Mouse (Mus musculus): ENCODE results near the gene Ndufc1. TPM values are rescaled to one million over a fixed set of nuclear protein-coding genes. Genes with fewer than 3 reads are reported as not detected.
"Not testable (repeated sequence)": the region's sequence is repeated elsewhere in the genome, so short reads cannot be mapped to it uniquely, and the experiment has no call there.

The Ndufc1 gene
- polyA plus RNA-seq, 1 experiment from 2014 or later = 1,322 TPM

DNA sequence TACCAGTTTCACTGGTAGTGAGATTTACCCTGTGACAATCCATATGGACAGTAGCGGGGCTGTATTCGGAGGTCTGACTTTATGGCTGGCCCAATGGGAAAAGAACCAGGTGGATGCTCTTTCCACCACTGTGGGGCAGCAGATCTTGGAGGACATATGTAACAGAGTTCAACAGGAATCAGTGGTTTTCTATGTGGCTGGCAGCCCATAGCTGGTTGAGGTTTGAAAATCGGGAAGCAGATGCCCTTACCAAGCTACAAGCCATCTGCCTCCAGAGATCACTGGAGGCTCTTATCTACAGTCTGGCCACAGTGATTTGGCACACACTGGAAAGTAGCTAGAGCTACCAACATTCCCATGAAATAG, 43.3 kb downstream of the Ndufc1 start:
- peak overlapping the region; percentile 77 for H3K9ac ChIP-seq
- no peaks in the 10 kb centered on the region for H3K27me3 ChIP-seq (replicated peaks)
- WGBS = 5% methylated on average over 3 of the region's 3 CpGs
- peak overlapping the region; percentile 53; the same call in 1 of the 2 replicates for H3K27ac ChIP-seq (replicated peaks)
- H3K9me3 ChIP-seq = no peaks in the 10 kb centered on the region
- peak overlapping the region; percentile 56 for H3K4me3 ChIP-seq
- peak overlapping the region; percentile 76 for H3K4me2 ChIP-seq
- peaks cover 18% of the 10 kb centered on the region for H3K4me1 ChIP-seq
- no peak for ATAC-seq (ENCODE audit: extremely low read depth, insufficient number of reproducible peaks, low FRiP score, low TSS enrichment)
- H3K36me3 ChIP-seq = no peaks in the 10 kb centered on the region

DNA sequence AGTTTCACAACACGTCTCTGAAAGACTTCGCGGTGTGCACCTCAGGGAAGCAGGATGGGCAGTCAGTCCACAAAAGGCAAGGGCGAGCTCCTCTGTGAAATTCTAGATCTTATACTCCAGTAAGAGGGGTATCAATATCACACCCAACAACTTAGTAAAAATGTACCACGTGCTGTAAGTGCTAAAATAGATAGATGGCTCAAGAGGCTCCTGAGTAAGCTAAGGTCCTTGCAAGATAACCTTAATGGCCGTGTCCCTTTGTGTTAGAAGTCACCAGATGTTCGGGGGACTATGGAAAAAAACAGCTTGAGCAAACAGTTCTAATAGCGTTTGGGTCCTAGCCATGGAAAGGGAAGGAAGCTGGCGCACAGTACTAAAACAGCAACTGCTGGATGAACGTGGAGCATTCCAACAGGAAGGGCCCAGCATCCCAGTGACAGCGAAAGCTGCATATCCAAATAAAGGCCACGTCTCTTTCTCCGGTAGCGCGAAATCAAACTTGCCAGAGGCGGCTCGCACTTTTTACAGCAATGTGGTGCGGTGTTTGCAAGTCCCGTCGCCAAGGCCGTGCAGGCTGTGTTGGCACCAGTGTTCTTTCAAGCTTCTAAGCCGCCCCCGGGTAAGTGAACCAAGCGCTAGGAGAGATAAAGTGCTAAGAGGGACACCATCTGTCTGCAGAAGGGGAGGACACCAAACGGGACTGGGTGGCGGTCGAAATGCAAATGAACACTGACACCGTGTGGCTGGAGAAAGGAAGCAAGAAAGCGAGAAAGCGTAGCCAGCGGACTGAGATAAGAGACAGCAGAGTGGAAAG, 43.9 kb downstream of the Ndufc1 start:
- H3K27me3 ChIP-seq (replicated peaks) = no peaks in the 10 kb centered on the region
- peak overlapping the region; percentile 77 for H3K9ac ChIP-seq
- peak overlapping the region; percentile 56 for H3K4me3 ChIP-seq
- peak; percentile 56 for ATAC-seq (ENCODE audit: extremely low read depth, insufficient number of reproducible peaks, low FRiP score, low TSS enrichment)
- 5% methylated on average over 31 of the region's 31 CpGs for WGBS
- H3K4me1 ChIP-seq = peaks cover 18% of the 10 kb centered on the region
- peak overlapping the region; percentile 53 for H3K27ac ChIP-seq (replicated peaks)
- peak overlapping the region; percentile 76 for H3K4me2 ChIP-seq
- H3K36me3 ChIP-seq = no peaks in the 10 kb centered on the region
- H3K9me3 ChIP-seq = no peaks in the 10 kb centered on the region

DNA sequence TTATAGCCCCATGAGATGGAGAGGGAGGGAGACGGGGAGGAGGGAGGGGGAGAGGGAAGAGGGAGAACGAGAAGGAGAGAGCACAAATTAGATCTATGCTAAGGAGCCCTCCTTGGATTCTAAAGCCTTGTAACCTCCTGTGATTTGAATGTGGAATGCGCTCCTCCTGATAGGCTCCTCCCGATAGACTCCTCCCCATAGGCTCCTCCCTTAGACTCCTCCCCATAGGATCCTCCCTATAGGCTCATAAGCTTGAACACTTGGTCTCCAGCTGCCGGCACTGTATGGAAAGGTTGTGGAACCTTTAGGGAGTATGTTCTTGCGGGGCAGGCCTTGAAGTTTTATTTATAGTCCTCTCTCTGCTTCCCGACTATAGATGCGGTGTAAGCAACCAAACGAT, 47.7 kb downstream of the Ndufc1 start:
- no peak overlapping the region for H3K27ac ChIP-seq (replicated peaks)
- no peaks in the 10 kb centered on the region for H3K36me3 ChIP-seq
- H3K27me3 ChIP-seq (replicated peaks) = no peaks in the 10 kb centered on the region
- peak overlapping the region; percentile 29 for H3K4me2 ChIP-seq
- no peak overlapping the region for H3K4me3 ChIP-seq
- ATAC-seq (ENCODE audit: extremely low read depth, insufficient number of reproducible peaks, low FRiP score, low TSS enrichment) = no peak
- H3K9ac ChIP-seq = no peak overlapping the region
- 30% methylated on average over 9 of the region's 9 CpGs for WGBS
- no peaks in the 10 kb centered on the region for H3K9me3 ChIP-seq
- peaks cover 37% of the 10 kb centered on the region for H3K4me1 ChIP-seq

DNA sequence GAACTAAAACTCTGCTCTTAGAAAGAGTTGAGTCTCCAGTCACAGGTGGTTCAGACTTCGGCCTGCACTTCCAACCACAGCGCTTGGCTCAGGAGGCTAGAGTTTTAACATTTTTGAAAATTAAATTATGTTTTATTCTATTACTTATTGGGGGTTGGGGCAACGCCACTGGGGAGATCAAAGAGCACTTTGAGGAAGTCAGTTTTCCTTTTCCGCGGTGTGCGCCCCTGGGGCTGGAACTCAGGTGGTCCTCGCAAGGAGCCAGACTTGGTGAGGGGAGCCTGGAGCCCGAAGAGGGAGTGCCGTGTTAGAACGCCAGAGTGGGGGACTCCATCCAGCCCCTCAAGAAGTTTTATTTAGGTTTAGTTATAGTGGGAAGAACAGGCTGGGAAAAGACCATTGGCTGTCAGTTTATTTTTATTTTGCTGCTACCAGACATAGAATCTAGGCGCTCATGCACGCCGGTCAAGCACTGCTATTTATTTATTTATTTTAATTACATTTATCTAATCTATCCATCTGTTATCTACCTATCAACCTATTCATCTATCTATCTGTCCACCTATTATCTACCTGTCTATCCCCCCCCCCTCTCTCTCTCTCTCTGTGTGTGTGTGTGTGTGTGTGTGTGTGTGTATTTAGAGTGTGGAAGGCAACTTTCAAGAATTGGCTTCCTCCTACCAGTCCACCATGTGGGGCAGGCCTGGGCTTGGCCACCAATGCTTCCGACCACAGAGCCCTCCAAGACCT, 49.1 kb downstream of the Ndufc1 start:
- H3K36me3 ChIP-seq = no peaks in the 10 kb centered on the region
- H3K9me3 ChIP-seq = no peaks in the 10 kb centered on the region
- 30% methylated on average over 14 of the region's 14 CpGs for WGBS
- no peak overlapping the region for H3K9ac ChIP-seq
- H3K27me3 ChIP-seq (replicated peaks) = no peaks in the 10 kb centered on the region
- no peak for ATAC-seq (ENCODE audit: extremely low read depth, insufficient number of reproducible peaks, low FRiP score, low TSS enrichment)
- H3K4me2 ChIP-seq = peak overlapping the region; percentile 75
- H3K4me1 ChIP-seq = peaks cover 29% of the 10 kb centered on the region
- H3K27ac ChIP-seq (replicated peaks) = no peak overlapping the region
- H3K4me3 ChIP-seq = peak overlapping the region; percentile 63

DNA sequence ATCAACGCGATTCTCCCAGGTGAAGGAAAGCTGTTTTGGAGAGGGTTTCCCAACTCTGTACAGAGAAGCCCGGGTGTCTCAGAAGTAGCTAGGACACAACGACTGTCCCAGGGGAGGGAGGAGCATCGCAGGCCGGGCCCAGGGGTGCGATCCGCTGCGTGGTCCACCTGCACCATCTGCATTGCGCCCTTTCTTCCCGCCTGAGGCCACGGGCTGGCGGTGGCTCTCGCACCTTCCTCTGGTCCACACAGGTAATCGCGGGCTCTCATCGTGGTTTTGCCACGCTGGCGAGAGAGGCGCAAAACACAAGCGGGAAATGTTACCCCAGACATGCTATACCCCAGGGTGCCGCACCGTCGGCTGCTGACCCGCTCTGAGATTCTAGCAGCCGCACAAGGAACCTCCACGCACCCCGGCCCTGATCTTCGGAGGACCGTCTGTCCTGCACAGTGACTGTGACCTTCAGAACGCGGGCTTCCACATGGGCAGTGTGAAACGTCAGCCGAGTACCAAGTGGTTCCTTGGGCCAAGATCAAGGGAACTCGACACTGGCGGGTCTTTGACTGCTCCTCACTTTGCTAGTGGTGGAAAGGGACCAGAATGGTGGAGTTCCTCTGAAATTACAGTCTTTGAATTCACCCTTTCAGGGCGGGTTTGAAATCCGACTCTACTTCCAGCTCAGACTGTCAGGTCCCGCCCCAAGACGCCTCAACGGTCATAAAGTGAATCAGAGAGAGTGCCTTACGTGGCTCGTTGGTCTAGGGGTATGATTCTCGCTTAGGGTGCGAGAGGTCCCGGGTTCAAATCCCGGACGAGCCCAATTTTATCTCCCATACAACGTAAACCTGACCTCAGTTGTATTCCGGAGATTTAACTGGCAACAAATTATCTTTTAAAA, 49.9 kb downstream of the Ndufc1 start:
- Histone ChIP-seq H3K9ac (peak overlapping the region; percentile 86), H3K27ac (replicated peaks) (peak overlapping the region; percentile 51), H3K4me2 (peak overlapping the region; percentile 75), H3K4me3 (peak overlapping the region; percentile 63), H3K4me1 (peaks cover 24% of the 10 kb centered on the region), H3K27me3 (replicated peaks) (no peaks in the 10 kb centered on the region), H3K36me3 (no peaks in the 10 kb centered on the region), H3K9me3 (no peaks in the 10 kb centered on the region)
- peak; percentile 40 for ATAC-seq (ENCODE audit: extremely low read depth, insufficient number of reproducible peaks, low FRiP score, low TSS enrichment)
- WGBS = under 1% methylated on average over 50 of the region's 50 CpGs

DNA sequence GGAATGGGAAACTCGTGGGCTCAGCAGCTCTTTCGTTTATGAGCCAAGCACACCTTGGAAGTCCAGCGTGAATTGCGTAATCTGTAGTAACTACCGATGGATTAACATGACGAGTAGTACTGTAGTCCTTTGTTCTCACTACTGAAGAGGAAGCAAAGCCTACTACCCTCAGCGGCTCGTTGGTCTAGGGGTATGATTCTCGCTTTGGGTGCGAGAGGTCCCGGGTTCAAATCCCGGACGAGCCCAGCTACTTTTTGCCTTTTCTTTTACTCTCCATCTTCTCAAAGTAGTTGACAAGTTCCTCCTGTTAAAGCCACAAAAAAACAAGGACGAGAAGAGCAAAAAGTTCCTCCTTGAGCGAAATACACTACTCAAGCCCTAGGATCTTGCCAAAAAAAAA, 50.6 kb downstream of the Ndufc1 start:
- WGBS = 3% methylated on average over 15 of the region's 15 CpGs
- Histone ChIP-seq H3K4me2 (peak overlapping the region; percentile 75), H3K36me3 (no peaks in the 10 kb centered on the region), H3K9me3 (no peaks in the 10 kb centered on the region), H3K4me1 (peaks cover 24% of the 10 kb centered on the region), H3K27me3 (replicated peaks) (no peaks in the 10 kb centered on the region), H3K9ac (peak overlapping the region; percentile 86), H3K4me3 (peak overlapping the region; percentile 63), H3K27ac (replicated peaks) (no peak overlapping the region)
- no peak for ATAC-seq (ENCODE audit: extremely low read depth, insufficient number of reproducible peaks, low FRiP score, low TSS enrichment)

DNA sequence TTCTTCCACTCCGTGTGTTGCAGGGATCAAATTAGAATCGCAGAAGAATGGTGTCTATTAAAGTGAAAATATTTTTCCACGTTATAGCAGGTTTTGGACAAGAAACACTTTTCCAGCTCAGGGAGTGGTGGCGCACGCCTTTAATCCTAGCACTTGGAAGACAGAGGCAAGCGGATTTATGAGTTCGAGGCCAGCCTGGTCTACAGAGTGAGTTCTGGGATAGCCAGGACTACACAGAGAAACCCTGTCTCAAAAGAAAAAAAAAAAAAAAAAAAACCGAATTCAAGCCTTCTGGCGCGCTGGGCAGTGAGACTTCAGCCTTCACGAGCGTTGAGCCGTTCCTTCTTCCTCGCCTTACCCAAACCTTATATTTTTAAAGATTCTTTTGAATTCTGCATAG, 51.2 kb downstream of the Ndufc1 start:
- peak overlapping the region; percentile 63 for H3K4me3 ChIP-seq
- H3K27me3 ChIP-seq (replicated peaks) = no peaks in the 10 kb centered on the region
- H3K4me2 ChIP-seq = peak overlapping the region; percentile 75
- ATAC-seq (ENCODE audit: extremely low read depth, insufficient number of reproducible peaks, low FRiP score, low TSS enrichment) = no peak
- no peak overlapping the region for H3K27ac ChIP-seq (replicated peaks)
- peak overlapping the region; percentile 86; the same call in 1 of the 2 replicates for H3K9ac ChIP-seq
- H3K9me3 ChIP-seq = no peaks in the 10 kb centered on the region
- peaks cover 24% of the 10 kb centered on the region for H3K4me1 ChIP-seq
- no peaks in the 10 kb centered on the region for H3K36me3 ChIP-seq
- 17% methylated on average over 14 of the region's 14 CpGs for WGBS

DNA sequence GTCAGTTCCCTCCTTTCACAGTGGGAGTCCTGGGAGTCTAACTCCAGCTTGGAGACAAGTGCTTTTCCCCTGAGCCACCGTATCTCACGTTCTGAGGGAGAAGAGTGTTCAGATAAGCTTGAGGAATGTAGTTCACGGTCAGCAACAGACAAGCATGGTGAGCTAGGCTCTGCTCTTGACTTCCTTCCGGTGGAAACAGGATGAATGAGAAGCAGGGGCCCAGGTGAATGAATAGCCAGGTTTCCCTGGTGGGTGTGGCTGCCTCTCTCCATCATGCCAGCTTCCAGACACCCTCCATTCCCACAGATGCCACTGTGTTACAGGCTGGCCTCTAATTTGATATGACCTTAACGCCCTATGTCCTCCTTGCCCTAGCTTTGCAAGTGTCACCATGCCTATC, 51.7 kb downstream of the Ndufc1 start:
- no peak for ATAC-seq (ENCODE audit: extremely low read depth, insufficient number of reproducible peaks, low FRiP score, low TSS enrichment)
- Histone ChIP-seq H3K4me1 (peaks cover 24% of the 10 kb centered on the region), H3K36me3 (no peaks in the 10 kb centered on the region), H3K27me3 (replicated peaks) (no peaks in the 10 kb centered on the region), H3K9me3 (no peaks in the 10 kb centered on the region), H3K4me2 (peak overlapping the region; percentile 75), H3K4me3 (no peak overlapping the region), H3K27ac (replicated peaks) (peak overlapping the region; percentile 47; the same call in 1 of the 2 replicates), H3K9ac (0 out of 2 replicates have a peak overlapping the region, but pooled peaks have one; percentile 19)
- 18% methylated on average over 5 of the region's 5 CpGs for WGBS

DNA sequence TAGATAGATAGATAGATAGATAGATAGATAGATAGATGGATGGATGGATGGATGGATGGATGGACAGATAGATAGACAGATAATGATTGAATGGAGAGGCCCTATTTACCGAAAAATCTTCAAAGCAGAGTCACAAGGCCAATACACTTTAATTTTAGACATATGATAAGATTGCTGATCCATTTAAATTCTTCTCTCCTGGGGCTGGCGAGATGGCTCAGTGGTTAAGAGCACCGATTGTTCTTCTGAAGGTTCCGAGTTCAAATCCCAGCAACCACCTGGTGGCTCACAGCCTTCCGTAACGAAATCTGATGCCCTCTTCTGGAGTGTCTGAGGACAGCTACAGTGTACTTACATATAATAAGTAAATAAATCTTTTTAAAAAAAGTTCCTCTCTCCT, 53.8 kb downstream of the Ndufc1 start:
- not testable (repeated sequence) for H3K9me3 ChIP-seq; H3K36me3 ChIP-seq; ATAC-seq (ENCODE audit: extremely low read depth, insufficient number of reproducible peaks, low FRiP score, low TSS enrichment); H3K27ac ChIP-seq (replicated peaks); H3K9ac ChIP-seq; H3K4me3 ChIP-seq; H3K4me2 ChIP-seq; H3K27me3 ChIP-seq (replicated peaks)
- H3K4me1 ChIP-seq = peaks cover 20% of the 10 kb centered on the region
- 81% methylated on average over 6 of the region's 6 CpGs for WGBS
